Mouse (Mus musculus) neural tube, embryonic 15.5 days (tissue): ENCODE results near the gene Igdcc3. TPM values are rescaled to one million over a fixed set of nuclear protein-coding genes. Genes with fewer than 3 reads are reported as not detected.

Experiments used
- ATAC-seq: fragments of 200-750 bp; cut with Nextera tagmentation; 2 replicates; pipeline ENCODE4 v1.8.0; 2017; ENCODE audit warnings: mild to moderate bottlenecking, moderate TSS enrichment, moderate library complexity; ENCODE audit not compliant: low FRiP score
- H3K27ac ChIP-seq: fragments of 300-500 bp; sonication (generic); replicated peaks from 2 replicates; pipeline ENCODE4 v1.5.1; 2015; ENCODE audit warnings: mild to moderate bottlenecking, inconsistent platforms
- H3K27me3 ChIP-seq: fragments of 300-500 bp; sonication (generic); replicated peaks from 2 replicates; pipeline ENCODE4 v1.6.1; 2015; ENCODE audit warnings: inconsistent platforms
- H3K36me3 ChIP-seq: fragments of 300-500 bp; sonication (generic); 2 replicates; pipeline ENCODE4 v1.6.1; 2015; ENCODE audit warnings: inconsistent platforms
- H3K4me1 ChIP-seq: fragments of 300-500 bp; sonication (generic); 2 replicates; pipeline ENCODE4 v1.6.1; 2015; ENCODE audit warnings: inconsistent platforms
- H3K4me2 ChIP-seq: fragments of 300-500 bp; sonication (generic); 2 replicates; pipeline ENCODE4 v1.6.1; 2015; ENCODE audit warnings: inconsistent platforms, mild to moderate bottlenecking, moderate library complexity
- H3K4me3 ChIP-seq: fragments of 300-500 bp; sonication (generic); replicated peaks from 2 replicates; pipeline ENCODE4 v1.5.1; 2015; ENCODE audit warnings: mild to moderate bottlenecking, inconsistent platforms
- H3K9ac ChIP-seq: fragments of 300-500 bp; sonication (generic); replicated peaks from 2 replicates; pipeline ENCODE4 v1.6.1; 2015; ENCODE audit warnings: mild to moderate bottlenecking, inconsistent platforms
- H3K9me3 ChIP-seq: fragments of 300-500 bp; sonication (generic); replicated peaks from 2 replicates; pipeline ENCODE4 v1.6.1; 2016; ENCODE audit warnings: inconsistent platforms
- WGBS: fragments of 180-500 bp; shearing (Covaris S2); methylation state at CpG from one replicate; pipeline ENCODE4 v1.1.7; 2015; ENCODE audit warnings: mixed read lengths; 5-methylcytosine and 5-hydroxymethylcytosine counted together
- polyA plus RNA-seq: library from polyadenylated mRNA; unstranded; fragments of >200 nt; fragmentation: Nextera tagmentation; extraction: Ambion mirVana; gene quantifications from 2 replicates; pipeline ENCODE4 v1.2.1, GENCODE M21; 2015

Gene Igdcc3
- 7.9 and 8.9 TPM in 2 replicates for polyA plus RNA-seq

DNA sequence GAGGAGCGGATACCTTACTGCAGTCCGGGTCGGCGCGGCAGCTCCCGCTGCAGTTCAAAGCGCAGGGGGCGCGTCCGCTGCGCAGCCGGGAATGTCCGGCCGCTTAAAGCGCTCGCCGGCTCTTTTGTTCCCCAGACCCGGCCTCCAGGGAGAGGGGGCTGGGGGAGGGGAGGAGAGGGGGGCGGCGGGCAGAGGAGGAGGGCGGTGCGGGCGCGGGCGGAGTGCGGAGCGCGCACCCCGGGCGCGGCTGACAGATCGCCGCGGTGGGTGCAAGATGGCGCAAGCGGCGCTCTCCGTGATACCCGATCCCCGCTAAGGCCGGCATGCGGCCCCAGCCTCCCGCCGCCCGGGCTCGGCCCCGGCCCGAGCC is at the start of gene Igdcc3:
TSS of gene Igdcc3 (plus strand) at position 254 of the 370 bp plus-strand sequence.
- WGBS, result 0% methylated on average over 36 of the region's 48 CpGs
- peak within 1 kb of the TSS; percentile 94 for H3K9ac ChIP-seq
- peak; percentile 78 for ATAC-seq
- peaks cover 3% of the 10 kb centered on the region for H3K36me3 ChIP-seq
- H3K9me3 ChIP-seq, result no peaks in the 10 kb centered on the region
- H3K4me2 ChIP-seq, result peak within 1 kb of the TSS; percentile 89
- no peaks in the 10 kb centered on the region for H3K27me3 ChIP-seq
- H3K4me3 ChIP-seq, result peak within 1 kb of the TSS; percentile 94
- H3K4me1 ChIP-seq, result peaks cover 38% of the 10 kb centered on the region
- peak within 1 kb of the TSS; percentile 95 for H3K27ac ChIP-seq

DNA sequence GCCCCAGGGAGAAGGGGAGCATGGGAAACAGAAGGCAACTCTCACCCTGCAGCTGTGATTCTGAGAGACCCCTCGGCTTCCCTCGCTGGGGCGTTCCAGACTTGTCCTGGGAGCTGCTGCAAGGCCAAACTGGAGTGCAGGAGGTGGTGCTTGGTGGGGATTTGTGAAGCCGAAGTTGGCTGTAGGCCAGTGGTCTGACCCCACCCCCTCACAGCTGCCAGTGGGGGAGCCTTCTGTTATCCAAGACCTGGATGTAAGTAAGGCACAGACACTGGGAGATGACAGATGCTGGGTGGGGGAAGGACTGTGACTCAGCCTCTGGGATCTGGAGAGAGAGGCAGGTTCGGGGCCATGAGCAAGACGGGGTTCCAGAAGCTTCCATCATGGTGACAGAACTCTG is 46.8 kb upstream of the Igdcc3 start:
- H3K4me2 ChIP-seq, result no peak overlapping the region
- no peaks in the 10 kb centered on the region for H3K9me3 ChIP-seq
- no peak overlapping the region for H3K4me3 ChIP-seq
- no peak overlapping the region for H3K27ac ChIP-seq
- 42% methylated on average over 6 of the region's 6 CpGs for WGBS
- ATAC-seq, result no peak; the same call in 1 of the 2 replicates
- no peaks in the 10 kb centered on the region for H3K36me3 ChIP-seq
- H3K9ac ChIP-seq, result no peak overlapping the region
- H3K27me3 ChIP-seq, result no peaks in the 10 kb centered on the region
- H3K4me1 ChIP-seq, result peaks cover 5% of the 10 kb centered on the region; the same call in 1 of the 2 replicates

DNA sequence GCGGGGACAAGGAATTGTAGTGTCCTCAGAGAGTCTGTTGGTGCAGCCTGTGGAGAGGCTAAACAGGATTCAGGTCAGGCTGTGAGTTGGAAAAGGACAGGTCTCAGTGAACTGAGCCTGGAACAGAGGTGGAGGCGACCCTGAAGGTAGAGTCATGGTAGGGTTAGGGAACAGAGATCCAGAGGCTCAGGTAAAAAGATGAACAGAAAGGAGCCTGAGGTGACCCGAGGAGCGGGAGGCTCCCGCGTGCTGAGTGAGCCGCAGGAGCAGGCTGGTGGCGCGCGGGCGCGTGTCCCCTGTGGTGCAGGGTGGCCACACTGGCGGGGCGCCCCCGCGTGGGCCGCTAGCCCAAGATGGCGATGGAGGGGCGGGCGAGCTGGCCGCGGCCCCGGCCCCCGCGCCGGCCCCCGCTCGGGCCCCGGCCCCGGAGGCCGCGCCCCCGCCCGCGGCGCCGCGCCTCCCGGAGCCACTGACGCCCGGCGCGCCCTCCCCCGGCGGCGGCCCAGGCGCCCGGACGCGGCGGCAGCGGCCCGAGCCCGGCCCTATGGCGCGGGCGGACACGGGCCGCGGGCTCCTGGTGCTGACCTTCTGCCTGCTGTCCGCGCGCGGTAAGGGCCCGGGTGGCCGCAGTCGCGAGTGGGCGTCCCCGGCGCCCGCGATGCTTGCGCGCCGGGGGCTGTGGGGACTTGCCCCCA is 39.9 kb upstream of the Igdcc3 start, which contains the start of gene Igdcc4:
TSS of gene Igdcc4 (plus strand) at position 496 of the 695 bp plus-strand sequence.
- peak; percentile 34; the same call in 1 of the 2 replicates for ATAC-seq
- peaks cover 29% of the 10 kb centered on the region for H3K4me1 ChIP-seq
- H3K9ac ChIP-seq, result peak within 1 kb of the TSS; percentile 64
- peak within 1 kb of the TSS; percentile 96 for H3K4me2 ChIP-seq
- H3K27me3 ChIP-seq, result no peaks in the 10 kb centered on the region
- 2% methylated on average over 32 of the region's 76 CpGs for WGBS
- H3K27ac ChIP-seq, result peak within 1 kb of the TSS; percentile 82
- H3K36me3 ChIP-seq, result no peaks in the 10 kb centered on the region
- H3K4me3 ChIP-seq, result peak within 1 kb of the TSS; percentile 63
- H3K9me3 ChIP-seq, result no peaks in the 10 kb centered on the region

DNA sequence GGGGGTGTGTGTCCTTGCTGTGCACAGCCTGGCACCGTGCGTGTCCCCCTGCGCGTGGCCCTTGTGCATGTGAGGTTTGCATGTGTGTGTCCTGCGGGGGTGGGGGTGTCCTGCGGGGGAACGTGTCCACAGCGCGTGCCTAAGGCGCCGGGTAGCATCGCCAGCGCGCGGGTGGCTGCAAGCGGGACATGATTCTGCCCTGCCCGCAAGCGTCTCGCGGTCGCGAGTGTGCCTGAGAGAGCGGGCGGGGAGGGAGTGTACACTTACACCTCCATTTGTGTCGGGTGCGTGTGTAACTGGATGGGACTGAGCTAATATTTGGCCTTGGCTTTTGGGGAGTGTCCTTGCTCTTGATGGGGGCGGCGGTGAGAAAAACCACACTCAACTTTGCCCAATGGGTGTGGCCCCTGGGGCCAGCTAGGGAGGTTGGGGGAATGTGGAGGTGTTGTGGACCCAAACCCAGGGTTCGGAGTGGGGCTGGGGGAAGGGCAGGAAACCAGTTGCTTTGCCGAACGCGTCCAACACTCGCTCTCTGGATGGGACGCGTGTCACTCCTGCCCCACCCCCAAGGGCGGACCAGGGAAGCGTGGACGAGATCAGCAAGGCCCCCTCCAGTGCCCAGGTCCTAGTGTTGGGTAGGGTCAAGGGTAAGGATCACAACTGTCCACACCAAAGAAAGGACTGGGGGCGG is 39.2 kb upstream of the Igdcc3 start:
- Histone ChIP-seq H3K27me3 (no peaks in the 10 kb centered on the region), H3K27ac (peak overlapping the region; percentile 82), H3K36me3 (no peaks in the 10 kb centered on the region), H3K4me3 (peak overlapping the region; percentile 63), H3K4me2 (peak overlapping the region; percentile 96), H3K4me1 (peaks cover 29% of the 10 kb centered on the region), H3K9ac (peak overlapping the region; percentile 64), H3K9me3 (no peaks in the 10 kb centered on the region)
- WGBS, result under 1% methylated on average over 39 of the region's 39 CpGs
- ATAC-seq, result peak; percentile 71

DNA sequence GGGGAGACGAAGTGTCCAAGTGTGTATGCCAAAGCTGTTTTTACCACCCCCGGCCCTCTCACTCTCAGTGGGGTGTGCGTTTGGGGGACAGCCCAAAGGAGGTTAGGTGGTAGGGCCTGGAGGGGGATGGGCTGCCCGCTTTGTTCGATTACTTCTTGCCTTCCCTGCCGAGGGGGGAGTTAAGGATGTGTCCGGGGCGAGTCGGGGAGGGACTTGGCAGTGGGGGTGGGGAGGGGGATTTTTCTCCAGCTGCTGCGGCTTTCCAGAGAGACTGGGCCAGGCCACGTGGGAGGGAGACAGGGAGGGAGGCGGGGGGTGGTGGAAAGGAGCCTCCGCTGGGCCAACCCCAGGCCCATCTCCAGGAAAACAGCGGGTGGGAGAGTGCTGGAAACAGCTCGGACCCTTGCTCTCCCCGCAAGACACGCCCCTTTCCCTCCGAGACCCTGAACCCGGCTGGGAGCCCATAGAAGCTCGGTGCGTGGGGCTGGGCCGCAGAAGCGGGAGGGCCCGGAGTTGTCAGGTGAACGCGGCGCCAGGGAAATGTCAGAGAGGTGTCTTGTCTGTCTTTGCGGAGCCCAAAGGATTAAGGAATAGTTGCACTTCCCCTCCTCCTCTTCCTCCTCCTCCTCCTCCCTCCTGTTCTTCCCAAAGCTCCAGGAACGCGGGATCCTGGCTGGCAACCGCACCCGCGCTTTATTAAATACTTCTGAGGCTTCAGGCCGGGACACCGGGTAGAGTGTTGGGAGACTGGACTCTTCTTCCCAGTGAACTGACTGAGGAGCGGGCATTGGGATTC is 38.4 kb upstream of the Igdcc3 start:
- H3K36me3 ChIP-seq, result no peaks in the 10 kb centered on the region
- no peaks in the 10 kb centered on the region for H3K9me3 ChIP-seq
- peak overlapping the region; percentile 82 for H3K27ac ChIP-seq
- peak; percentile 63 for ATAC-seq
- H3K4me1 ChIP-seq, result peaks cover 29% of the 10 kb centered on the region
- peak overlapping the region; percentile 96 for H3K4me2 ChIP-seq
- peak overlapping the region; percentile 63 for H3K4me3 ChIP-seq
- H3K9ac ChIP-seq, result peak overlapping the region; percentile 64
- H3K27me3 ChIP-seq, result no peaks in the 10 kb centered on the region
- 3% methylated on average over 35 of the region's 36 CpGs for WGBS

DNA sequence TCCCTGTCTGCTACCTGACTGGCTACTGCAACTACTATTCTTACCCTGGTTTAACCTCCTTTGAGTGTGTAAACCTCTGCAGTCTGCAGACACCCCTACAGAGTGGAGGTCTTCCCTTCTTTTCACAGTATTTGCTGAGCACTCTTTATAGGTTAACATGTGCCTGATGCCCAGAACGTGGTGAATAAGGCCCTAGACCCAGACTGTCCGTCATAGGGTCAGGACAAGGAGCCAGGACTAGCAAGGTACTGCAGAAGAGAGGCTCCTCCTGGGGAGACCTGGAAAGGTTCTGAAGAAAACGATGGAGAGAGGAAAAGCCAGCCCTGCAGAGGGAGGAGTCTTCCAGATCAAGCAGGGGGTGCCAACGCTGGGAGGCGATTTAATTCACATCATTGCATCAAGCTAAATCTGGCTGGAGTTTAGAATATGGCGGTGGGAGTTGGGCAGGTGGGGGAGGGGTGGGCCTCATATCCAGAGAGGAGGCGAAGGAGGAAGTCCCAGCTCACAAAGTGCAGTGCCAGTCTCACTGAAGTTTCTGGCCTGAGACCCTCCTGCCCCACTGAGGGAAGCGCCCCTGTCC is 37.7 kb upstream of the Igdcc3 start:
- peaks cover 29% of the 10 kb centered on the region for H3K4me1 ChIP-seq
- no peaks in the 10 kb centered on the region for H3K27me3 ChIP-seq
- H3K4me3 ChIP-seq, result peak overlapping the region; percentile 63
- WGBS, result 27% methylated on average over 8 of the region's 8 CpGs
- H3K36me3 ChIP-seq, result no peaks in the 10 kb centered on the region
- no peaks in the 10 kb centered on the region for H3K9me3 ChIP-seq
- peak overlapping the region; percentile 64 for H3K9ac ChIP-seq
- peak overlapping the region; percentile 82 for H3K27ac ChIP-seq
- peak overlapping the region; percentile 96 for H3K4me2 ChIP-seq
- no peak for ATAC-seq

DNA sequence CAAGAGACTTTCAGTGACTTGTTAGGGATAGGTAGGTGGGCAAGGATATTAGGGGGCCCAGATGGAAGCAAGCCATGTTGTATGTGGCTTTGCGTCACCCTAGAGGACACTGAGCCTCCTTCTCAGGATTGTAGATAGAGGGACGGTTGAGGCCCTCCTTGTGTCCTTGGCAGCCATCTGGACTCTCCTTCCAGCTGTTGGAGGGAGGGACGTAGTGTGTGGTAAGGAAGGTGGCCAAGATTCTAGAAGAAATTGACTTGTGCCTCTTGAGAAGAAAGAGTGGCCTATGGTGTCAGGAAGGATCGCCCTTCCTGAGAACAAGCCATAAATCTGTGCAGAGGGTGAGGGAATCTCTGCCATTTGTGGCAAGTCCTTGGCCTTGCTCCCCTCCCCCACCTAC is 34.2 kb upstream of the Igdcc3 start:
- Histone ChIP-seq H3K9ac (no peak overlapping the region), H3K9me3 (no peaks in the 10 kb centered on the region), H3K4me2 (no peak overlapping the region), H3K27ac (no peak overlapping the region), H3K4me3 (no peak overlapping the region), H3K4me1 (peaks cover 36% of the 10 kb centered on the region), H3K27me3 (no peaks in the 10 kb centered on the region), H3K36me3 (no peaks in the 10 kb centered on the region)
- WGBS, result 87% methylated on average over 4 of the region's 4 CpGs
- ATAC-seq, result no peak

DNA sequence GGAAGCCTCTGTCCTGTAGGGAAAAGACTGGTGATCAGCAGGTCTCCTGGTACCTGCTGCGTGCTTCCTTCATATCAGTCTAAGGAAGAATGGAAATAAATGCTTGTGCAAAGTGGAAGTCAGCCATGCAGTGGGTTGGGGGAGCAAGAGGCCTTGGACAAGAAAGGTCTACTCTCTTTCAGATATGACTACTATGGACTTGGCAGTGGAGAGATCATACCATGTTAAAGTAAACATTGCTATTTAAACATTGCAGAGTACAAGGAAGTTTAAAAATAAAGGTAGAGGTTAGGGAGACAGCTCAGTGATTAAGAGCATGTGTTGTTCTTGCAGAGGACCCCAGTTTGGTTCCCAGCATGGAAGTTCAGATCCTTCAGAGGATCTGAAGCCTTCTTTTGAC is 33.1 kb upstream of the Igdcc3 start:
- H3K27me3 ChIP-seq, result no peaks in the 10 kb centered on the region
- H3K4me3 ChIP-seq, result no peak overlapping the region
- 84% methylated on average over 1 of the region's 1 CpGs for WGBS
- ATAC-seq, result no peak
- no peak overlapping the region for H3K4me2 ChIP-seq
- no peaks in the 10 kb centered on the region for H3K9me3 ChIP-seq
- H3K4me1 ChIP-seq, result peaks cover 27% of the 10 kb centered on the region
- H3K27ac ChIP-seq, result no peak overlapping the region
- no peaks in the 10 kb centered on the region for H3K36me3 ChIP-seq
- no peak overlapping the region for H3K9ac ChIP-seq

DNA sequence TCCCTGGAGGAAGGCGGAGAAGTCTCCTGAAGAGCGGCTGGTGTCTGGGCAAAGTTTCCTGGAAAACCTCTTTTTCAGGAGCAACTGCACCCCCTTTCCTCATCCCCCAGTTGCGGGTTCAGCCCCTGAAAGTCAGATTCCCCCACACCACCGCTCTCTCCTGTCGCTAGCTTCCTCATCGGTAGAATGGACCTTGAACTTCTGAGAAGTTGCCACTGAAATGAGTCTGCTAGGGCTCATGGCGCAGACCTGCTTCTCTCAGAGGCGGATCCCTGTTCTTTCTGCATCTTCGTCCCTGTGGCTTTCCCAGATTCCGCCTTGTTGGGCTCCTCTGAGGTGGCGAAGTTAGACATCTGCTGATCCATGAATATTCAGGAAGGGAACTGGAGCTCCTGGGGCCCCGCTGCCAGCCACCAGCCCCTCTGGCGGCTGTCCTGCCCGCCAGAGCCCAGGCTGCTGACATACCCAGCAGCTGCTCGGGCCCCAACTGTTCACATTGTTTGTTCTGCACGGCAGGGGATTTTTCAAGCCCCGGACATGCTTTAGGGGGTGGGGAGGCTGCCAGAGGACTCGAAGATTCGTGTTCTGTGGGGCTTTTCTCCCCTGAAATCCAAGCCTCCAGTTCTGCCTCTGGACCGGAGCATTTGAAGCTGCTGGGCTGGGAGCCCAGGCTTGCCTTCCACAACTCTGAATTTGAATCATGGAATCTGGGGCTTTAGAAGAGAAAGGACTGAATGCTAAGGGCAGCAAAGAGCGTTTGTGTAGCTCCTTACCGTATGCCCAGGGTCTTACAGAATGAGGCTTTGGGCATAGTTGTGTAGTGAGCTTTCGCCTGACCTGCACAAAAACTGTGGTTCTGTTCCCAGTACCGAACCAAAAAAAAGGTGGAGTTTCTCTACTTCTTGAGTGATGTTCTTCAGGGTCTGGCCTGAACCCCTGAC is 31.6 kb upstream of the Igdcc3 start:
- Histone ChIP-seq H3K4me3 (no peak overlapping the region), H3K9me3 (no peaks in the 10 kb centered on the region), H3K4me2 (peak overlapping the region; percentile 36), H3K27me3 (no peaks in the 10 kb centered on the region), H3K9ac (no peak overlapping the region), H3K36me3 (peaks cover 3% of the 10 kb centered on the region), H3K4me1 (peaks cover 14% of the 10 kb centered on the region), H3K27ac (peak overlapping the region; percentile 45)
- 11% methylated on average over 24 of the region's 24 CpGs for WGBS
- ATAC-seq, result peak; percentile 60; the same call in 1 of the 2 replicates

DNA sequence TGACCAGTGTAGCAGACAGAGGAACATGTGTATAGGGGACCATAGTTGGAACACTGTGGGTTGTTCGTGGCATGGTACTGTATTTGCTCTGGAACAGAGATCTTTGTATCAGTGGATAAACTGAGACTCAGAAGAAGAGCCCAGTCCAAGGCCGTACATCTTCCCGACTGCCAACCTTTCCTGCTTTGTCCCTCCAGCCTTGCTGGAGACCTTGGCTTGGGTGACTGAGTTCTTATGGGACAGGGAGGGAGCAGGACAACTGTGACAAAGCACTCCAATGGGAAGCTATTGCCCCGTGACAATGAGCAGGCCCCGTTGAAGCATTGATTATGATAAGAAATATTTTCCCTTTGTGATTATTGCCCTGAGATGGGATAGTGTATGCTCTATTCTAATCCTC is 29.3 kb upstream of the Igdcc3 start:
- H3K9me3 ChIP-seq, result no peaks in the 10 kb centered on the region
- H3K27ac ChIP-seq, result no peak overlapping the region
- H3K9ac ChIP-seq, result no peak overlapping the region
- ATAC-seq, result no peak
- H3K27me3 ChIP-seq, result no peaks in the 10 kb centered on the region
- H3K4me3 ChIP-seq, result no peak overlapping the region
- H3K4me2 ChIP-seq, result no peak overlapping the region
- H3K4me1 ChIP-seq, result peaks cover 14% of the 10 kb centered on the region
- peaks cover 22% of the 10 kb centered on the region for H3K36me3 ChIP-seq
- WGBS, result 79% methylated on average over 5 of the region's 5 CpGs
